Mouse (Mus musculus) olfactory bulb, adult 2 months (tissue): ENCODE measurements around the gene Lrrc59.

Experiments used
- CTCF ChIP-seq: fragments of 200-500 bp; IDR thresholded peaks from 2 replicates; pipeline ENCODE4 v1.5.1; 2012; ENCODE audit warnings: low read depth, mild to moderate bottlenecking, low read length, moderate library complexity; ENCODE audit not compliant: insufficient read depth
- POLR2A ChIP-seq: fragments of 200-500 bp; IDR thresholded peaks from 2 replicates; pipeline ENCODE4 v1.6.1; 2012; ENCODE audit warnings: mild to moderate bottlenecking, low read depth, low read length, moderate library complexity; ENCODE audit not compliant: insufficient read depth

- TF ChIP-seq CTCF (no peak), POLR2A (no peak)
Observed at GRCm38 (mm10) chr11:94615494-94615893, 14.1 kb upstream of the Lrrc59 start.
